Mouse (Mus musculus): ENCODE measurements around the gene Flt1.

Gene Flt1

GRCm38 (mm10) chr5:147539815-147540214 is 186.0 kb downstream of the Flt1 start:
- no peak for DNase-seq

- no peak for DNase-seq
These were observed 186.4 kb downstream of the Flt1 start for GRCm38 (mm10) chr5:147539409-147539808.

GRCm38 (mm10) chr5:147532031-147532430 is 193.8 kb downstream of the Flt1 start:
- DNase-seq: no peak

- DNase-seq: peak; percentile 27
These were observed 198.0 kb downstream of the Flt1 start for GRCm38 (mm10) chr5:147527788-147528187.

GRCm38 (mm10) chr5:147527006-147527405 is 198.8 kb downstream of the Flt1 start:
- DNase-seq: no peak
